Mouse (Mus musculus) monocyte, adult 5-6 weeks (primary cell): ENCODE data around the gene Dalrd3. TPM values are rescaled to one million over a fixed set of nuclear protein-coding genes. Genes with fewer than 3 reads are reported as not detected.

Experiments used
- ATAC-seq: fragments of 153-309, 156-312 bp; replicated peaks from 2 replicates; pipeline ENCODE4 v1.8.0; 2017; ENCODE audit warnings: mild to moderate bottlenecking; ENCODE audit not compliant: low TSS enrichment, insufficient number of reproducible peaks, severe bottlenecking, poor library complexity, low FRiP score
- total RNA-seq: library from RNA; stranded (forward); fragments of 200-1000, 200-491, 200-594 nt; gene quantifications from 3 replicates; pipeline ENCODE4 v1.2.3, GENCODE M21; 2017

Gene Dalrd3
- 30.3 to 61.1 TPM (median 44.8 TPM) in 3 replicates for total RNA-seq

DNA sequence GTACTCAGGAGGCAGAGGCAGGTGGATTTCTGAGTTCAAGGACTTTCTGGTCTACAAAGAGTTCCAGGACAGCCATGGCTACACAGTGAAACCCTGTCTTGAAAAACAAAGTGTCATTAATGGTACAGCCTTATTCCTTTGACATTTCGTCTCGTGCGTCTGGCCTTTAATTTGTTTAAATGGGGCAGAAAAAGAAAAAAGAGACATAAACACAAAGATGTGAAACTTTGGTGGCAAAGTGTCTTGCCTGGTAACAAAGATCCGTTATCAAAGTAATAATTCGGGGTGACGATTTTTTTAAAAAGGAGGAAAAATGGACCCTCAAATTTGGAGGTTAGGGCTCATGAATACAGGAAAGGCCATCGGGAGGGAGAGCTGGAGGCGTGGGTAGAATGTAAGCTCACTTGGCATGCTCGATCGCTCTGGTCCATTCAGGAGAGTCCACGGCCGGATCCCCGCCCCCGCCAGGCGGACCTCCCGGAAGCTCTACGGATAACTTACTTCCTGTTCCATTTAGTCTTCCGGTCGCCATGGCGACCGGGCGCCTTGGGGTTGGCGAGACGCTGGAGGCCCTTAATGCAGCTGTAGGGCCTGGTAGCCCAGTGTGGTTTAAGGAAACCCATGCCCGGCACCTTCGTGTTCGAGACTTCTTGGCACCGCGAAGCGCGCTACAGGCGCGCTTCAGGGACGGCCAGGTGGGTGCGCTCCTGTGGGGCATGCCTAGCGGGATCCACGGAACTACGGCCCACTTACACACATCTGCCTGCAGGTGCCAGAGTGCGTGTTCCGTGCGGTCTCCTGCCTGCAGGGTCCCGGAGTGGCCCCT lies at the start of gene Dalrd3:
TSS of gene Dalrd3 (plus strand) at position 506 of the 826 bp plus-strand sequence.
- ATAC-seq = peak; percentile 46

DNA sequence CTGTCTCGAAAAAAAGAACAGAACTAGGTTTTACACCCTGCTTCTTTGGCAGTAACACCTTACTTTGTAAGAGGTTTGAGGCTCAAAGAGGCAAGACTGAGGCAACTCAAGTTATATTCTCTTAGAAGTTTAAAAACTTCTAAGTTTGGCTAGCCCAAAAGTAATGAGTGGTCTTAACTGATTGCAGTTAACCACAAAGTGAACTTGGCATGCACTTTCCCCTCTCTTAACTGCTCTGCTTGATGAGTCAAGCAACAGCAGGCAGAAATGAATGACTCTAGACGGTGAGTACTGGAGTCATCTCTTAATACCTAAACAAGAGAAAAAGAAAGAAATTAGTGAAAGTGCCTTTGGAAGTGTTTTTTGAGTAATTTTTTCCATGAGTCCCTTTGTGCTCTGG lies 48.1 kb upstream of the Dalrd3 start:
- ATAC-seq = no peak

DNA sequence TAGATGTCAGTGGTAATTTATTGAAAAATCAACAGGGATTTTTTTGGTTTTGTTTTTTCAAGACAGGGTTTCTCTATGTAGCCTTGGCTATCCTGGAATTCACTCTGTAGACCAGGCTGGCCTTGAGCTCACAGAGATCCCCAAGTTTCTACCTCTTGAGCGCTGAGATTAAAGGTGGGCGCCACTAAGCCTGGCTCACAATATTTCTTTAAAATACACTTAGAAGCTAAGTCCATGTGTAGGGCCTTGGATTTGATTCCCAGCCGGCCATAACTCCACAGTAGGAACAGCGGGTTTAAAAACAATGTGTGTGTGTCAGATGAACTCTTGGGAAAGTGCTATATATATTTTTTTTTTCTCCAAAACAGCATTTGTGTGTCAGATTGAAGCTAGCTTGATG lies 46.3 kb upstream of the Dalrd3 start:
- ATAC-seq = no peak

DNA sequence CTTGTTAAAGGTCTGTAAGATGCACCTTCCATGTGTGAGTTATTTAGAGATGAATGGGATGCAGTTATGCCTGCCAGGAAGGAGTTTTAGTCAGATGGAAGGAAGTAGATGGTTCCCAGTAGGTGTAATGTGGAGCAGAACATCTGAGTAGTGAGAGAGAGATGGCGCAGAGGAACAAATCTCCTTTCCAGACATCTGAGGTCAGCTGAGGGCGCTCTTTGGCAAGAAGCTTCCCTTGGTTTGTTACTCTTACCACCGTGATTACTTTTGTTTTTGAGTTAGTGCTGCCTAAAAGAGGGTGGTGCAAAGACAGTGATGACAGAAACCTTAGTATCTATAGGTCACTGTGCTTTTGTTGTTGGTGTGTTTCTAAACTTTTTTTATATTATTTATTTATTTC lies 44.3 kb upstream of the Dalrd3 start:
- ATAC-seq = no peak

DNA sequence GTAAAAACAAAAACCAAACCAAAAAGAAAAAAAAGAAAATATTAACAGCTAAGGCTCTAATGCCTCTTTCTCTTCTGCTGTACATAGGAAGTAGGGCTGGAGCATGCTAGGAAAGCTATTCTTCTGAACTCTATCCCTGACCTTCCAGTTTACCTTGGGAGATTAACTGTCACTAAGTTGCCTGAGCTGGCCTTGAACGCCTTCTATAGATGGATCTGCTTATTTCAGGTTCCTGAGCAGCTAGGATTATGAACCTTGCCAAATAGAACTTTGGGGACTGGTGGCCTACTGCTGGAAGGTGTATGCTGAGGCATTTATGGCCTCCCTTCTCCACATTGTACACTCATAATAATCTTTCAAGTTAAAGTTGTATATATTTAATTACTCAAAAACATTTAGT lies 38.7 kb upstream of the Dalrd3 start:
- ATAC-seq = no peak

DNA sequence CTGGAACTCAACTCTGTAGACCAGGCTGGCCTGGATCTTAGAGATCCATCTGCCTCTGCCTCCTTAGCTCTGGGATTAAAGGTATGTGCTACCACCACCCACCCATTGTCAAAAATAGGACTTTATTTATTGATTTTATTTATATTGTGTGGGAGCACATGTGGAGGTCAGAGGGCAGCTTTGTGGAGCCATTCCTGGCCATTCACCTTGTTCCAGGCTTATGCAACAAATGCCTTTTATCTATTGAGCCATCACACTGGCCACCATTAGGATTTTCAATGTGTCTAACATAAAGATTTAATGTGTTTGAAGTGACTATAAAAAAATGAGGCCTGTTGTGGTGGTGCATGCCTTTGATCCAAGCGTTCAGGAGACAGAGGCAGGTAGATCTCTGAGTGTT lies 38.2 kb upstream of the Dalrd3 start:
- no peak for ATAC-seq

DNA sequence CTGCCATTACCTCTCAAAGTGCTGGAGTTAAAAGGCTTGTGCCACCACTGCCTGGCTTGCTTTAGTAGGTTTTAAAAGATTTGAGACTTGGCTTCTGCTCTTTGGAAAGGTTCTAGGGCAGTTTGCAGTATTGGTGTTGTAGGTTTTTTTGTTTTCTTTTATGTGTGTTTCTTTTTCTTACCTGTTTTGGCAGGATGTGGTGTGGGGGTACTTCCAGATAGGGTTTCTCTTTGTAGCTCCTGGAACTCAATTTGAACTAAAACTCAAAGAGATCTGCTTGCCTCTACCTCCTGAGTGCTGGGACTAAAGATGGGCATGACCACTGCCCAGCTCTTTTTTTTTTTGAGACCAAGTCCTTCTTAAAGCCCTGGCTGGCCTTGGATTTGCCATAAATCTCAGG lies 28.8 kb upstream of the Dalrd3 start:
- ATAC-seq = no peak

DNA sequence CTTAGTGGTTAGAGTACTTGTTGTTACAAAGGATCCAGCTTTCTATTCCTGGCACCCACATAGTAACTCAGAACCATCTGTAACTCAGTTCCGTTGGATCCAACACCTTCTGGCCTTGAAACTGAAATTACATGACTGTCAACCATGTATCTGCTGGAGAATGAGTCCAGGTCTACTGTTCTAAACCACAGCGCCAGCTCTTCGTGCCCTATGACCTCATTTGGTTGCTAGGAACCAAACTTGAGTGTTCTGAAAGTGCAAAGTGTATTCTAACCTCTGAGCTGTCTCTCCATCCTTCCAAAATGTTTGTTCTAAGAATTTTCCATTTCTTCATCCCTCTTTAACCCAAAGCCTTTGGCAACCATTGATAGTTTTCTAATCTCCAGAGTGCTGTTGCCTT lies 23.7 kb upstream of the Dalrd3 start:
- ATAC-seq = no peak

DNA sequence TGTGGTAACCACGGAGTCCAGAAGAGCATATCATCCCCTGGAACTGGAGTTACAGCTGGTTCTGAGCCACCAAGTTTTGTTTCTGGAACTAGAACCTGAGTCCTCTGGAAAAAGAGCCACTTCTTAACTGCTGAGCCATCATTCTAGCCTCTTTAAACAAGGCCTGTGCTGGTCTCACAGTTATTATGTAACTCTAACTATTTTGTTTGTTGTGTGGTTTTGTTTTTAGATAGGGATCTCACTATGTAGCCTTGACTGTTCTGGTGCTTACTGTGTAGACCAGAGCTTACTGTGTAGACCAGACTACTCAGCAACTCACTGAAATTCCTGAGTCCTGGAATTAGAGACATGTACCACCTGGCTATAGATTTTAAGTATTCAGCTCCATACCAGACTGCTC lies 22.8 kb upstream of the Dalrd3 start:
- ATAC-seq = no peak

DNA sequence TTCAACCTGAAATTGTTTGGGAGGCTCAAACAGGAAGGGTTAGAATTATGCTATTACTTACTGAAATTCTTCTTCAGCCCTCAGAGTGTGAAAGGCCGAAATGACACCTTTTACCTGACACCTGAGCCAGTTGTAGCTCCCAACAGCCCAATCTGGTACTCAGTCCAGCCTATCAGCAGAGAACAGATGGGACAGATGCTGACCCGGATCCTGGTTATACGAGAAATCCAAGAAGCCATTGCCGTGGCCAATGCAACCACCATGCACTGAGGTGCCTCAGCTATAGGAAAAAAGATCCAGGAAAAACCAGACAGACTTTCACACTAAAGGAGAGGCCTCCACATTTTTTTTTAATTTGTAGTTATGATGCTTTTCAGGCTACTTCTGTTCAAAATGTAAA lies 10.5 kb upstream of the Dalrd3 start:
- ATAC-seq = no peak

DNA sequence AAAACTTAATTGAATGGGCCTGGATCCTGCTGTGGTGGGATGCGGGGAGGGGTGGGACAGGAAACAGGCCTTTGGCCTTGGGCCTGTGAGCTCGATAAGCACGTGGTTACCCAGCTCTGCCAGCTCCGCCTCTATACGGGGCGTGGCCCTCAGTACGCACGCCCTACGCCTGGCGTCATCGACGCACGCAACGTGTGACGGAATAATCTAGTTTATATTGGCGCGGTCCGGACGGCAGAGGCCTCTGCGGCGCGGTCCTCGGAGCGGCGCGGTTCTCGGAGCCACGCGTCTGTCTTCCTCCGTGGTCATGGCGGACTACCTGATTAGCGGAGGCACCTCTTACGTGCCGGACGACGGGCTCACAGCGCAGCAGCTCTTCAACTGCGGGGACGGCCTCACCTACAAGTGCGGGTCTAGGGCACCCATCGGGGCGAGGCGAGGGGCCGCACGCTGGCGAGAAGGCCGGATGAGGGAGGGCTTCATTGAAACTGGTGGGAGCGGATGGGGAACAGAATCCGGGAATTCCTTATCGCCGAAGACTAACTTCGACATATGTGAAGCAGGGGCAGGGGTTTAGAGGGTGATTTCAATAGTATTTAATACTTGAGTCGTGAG lies 9.4 kb upstream of the Dalrd3 start, which contains the start of gene Impdh2:
TSS of gene Impdh2 (plus strand) at position 60 of the 615 bp plus-strand sequence.
- peak; percentile 96 for ATAC-seq

DNA sequence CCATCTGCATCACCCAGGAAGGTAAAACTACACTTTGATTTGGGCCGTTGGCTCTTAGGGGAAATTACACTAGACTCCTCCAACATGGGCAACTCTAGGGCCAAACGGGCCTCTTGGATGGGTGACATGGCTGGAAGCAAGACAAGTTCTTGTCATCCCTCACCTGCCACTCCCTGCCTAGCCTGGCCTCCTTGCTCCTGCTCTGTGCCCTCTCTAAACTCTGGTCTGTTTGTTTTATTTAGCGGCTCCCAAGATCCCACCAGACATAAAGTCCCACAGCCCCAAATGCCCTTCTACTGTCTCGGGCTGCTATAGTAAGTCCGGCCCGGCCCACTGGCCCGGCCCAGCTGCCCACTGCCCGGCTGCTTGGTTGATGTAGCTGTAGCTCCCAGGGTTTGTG lies 6.0 kb upstream of the Dalrd3 start:
- no peak for ATAC-seq

DNA sequence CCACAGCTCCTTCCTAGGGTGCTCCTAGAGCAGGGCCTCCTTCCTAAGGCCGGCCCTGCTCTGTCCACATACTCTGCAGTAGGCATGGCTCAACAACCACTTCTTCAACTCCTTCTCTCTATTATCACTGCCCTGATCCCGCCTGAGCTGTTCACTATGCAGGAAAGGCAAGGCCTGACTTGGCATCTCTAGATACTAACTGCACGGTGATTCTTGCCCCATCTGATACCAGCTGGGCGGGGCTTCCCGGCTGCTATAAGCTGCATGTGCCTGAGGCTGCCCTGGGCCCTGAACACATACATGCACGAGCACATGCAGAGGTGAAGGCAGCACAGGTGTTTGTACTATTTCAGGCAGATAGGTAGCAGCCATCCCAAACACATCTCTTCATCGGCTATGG lies 5.6 kb upstream of the Dalrd3 start:
- no peak for ATAC-seq

DNA sequence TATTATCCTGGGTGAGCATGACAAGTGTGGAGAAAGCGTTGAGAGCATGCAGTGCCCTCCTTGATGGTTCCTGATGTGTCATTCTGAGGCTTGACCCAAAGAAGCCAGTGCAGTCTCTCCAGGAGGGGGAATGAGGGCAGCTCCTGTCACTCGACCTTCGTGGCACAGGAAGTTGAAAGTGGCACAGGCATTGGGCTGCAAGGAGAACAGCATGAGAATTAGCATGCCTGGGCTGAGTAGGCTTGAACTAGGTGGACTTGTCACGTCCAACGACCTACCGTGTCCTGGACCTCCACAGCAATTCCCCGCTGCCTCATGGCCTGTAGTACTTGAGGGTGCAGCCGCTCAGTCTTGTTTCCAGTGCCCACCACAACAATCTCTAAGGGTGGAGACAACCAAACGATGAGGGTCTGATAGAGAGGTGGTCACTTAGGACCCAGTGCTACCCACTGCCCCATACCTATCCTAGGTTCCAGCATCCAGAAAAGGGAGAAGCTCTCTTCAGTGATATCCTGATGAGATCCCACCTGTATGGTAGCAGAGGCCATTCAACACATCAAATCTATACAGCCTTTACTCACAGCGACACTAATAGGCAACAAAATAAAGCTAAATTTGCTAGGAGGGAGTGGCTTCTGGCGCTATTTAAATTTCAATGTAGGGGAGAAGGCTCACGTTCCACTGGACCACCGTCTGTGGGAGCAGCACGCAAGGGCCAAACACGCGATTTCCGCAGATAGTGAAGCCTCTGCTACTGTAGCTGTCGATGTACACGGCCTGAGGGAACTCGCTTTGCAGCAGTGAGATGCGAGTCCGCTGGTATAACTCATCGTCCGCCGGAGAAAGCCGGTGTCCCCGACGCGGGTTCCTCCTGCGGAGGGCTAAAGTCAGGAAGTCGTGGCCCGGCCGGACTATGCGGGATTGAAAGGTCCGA lies 3.5 kb upstream of the Dalrd3 start:
- ATAC-seq = no peak

DNA sequence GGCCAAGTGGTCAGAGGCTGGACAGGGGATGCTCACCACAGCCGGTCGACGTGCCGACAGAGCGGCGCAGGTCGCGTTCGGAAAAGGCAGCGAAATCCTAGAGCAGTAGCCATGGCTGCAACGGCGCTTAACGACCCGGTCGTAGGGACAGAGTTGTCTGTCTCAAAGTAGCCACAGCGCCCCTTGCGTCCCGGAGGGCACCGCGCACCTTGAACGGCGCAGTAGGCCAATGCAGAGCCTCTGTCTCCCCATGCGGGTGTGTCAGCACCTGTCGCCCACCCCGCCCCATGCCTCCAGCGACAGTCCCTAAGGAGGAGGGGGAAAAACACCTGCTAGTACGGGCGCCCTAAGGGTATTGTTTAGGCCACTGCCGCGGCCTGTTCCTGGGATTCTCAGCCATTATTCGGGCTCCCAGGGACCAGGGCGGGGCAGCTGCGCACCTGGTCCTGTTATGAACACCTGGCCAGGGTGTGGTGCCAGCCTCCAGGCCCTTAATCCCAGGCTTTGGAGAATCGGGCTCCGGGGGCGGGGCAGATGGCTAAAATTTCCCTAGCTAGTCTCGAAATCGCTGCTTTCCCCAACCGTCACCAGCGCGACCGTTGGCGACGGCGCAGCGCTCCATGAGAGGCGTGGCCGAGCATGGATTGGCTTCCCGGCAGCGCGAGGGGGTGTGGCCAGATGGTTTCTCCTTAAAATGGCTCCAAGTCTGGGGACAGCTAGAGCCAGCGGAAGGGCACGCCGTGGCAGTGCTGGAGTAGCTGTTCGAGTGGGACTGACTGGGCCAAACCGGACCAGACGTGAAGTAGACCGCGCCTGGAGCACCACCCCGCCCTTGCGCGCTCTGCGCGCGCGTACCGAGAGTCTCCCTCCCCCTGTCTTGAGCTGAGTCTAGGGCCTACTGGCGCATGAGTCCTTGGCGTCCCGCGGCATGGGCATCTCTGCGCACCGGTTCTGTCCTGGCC lies 2.6 kb upstream of the Dalrd3 start, which contains the start of gene Ndufaf3:
TSS of gene Ndufaf3 (minus strand) at position 620 of the 962 bp plus-strand sequence.
- ATAC-seq = peak; percentile 68

DNA sequence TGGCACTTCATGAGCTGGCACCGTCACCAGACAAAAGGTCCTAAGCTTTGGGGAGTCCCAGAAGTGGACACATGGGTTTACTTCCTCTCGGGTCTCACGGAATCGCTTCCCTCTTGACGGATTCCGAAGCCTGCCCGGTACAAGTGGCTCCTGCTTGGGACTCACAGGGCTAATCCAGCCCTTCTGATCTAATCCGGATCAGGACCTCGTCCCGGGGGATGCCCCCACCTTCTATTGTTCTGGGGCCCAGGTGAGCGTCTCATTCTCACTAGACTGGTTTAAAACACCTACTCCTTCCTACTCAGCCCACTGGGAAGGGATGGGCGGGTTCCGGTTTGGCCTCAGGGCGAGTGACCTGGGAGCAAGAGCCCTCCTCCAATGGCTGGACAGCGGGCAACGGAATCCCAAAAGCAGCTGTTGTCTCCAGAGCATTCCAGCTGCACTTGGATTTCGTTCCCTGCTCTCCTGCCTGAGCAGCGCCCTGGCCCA lies 1.7 kb upstream of the Dalrd3 start:
- ATAC-seq = no peak

DNA sequence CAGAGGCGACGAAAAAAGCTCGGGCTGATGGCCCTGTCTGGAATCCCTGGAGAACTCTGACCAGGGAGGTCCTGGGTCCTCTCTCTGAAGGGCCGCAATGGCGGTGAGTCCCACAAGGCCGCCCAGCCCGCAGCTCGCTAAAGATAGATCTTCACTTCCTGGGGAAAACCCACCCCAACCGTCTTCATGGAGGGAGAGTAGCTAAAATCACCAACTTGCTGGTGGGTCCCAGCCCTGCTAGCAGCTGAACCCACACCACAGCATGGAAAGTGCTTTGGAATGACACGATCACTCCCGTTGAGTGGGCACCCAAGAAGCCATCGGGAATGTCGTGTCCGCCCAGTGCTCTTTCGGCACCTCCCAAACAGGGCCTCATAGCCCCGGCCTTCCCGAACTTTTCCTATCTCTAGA lies 1.2 kb upstream of the Dalrd3 start:
- no peak for ATAC-seq
